Mouse (Mus musculus) induced T-regulatory cell, adult 2 months (primary cell): ENCODE measurements around the gene Aldh5a1.
A peak's percentile ranks its signal among the peaks of the same experiment; 100 is the strongest.

Experiments used
- DNase-seq: peaks from one replicate; pipeline ENCODE4 v3.0.0-alpha.2; 2012; ENCODE audit warnings: low read depth

Aldh5a1 gene

DNA sequence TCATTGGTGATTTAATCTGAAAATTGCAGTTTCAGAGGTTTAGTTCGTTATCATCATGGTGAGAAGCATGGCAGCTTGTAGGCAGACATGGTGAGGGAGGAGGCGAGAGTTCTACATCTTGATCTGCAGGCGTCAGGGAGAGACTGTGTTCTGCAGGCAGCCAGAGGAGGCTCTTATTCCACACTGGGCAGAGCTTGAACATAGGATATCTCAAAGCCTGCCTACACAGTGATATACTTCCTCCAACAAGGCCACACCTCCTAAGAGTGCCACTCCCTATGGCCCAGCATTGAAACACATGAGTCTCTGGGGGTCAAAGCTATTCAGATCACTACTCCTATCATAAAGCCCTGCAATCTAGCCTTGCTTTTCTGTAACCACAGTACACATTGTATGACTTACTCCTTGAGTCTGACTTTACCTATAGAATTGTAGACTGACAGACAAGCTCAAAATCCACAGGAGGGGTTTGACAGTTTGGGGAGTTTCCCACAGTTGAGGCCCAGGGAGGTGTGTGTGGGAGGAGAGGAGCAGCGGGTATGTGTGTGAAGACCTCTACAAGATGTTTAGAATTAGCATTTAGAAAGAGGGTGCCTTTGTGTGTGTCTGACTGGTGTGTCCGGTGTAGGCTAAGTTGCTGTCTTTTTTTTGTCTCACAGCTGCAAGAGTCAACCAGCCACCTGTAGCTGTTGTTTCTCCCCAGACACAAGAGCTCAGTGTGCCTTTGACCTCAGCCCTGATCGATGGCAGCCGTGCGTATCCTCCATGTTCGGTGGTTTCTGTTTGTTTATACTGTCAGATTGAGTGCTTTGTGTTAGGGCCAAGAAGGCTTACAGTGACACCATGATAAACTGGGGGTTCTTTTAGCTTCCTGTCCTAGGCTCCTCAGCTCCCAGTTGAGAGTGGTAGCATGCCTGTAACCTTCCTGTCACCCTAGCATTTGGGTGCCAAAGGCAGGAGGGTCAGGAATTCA is 70.7 kb downstream of the Aldh5a1 start:
- peak; percentile 75 for DNase-seq

DNA sequence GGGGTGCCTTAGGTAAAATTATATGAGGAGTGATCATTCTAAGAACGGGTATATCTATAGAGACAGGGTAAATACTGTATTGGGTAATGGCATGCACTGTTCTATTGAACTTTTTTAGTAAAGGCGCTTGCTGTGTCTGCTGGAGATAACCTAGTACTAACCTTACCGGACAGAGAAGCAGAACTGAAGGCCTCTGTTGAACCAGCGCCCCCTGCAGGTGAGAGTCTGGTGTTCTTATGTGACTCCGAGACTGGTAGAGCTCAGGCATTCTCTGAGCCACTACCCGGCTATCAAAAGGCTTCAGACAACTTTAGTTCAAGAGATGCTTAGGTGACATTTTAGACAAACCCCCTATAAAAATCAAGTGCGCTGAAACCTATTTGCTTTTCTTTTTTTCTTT is 74.9 kb downstream of the Aldh5a1 start:
- peak; percentile 83 for DNase-seq

- no peak for DNase-seq
These were observed 75.4 kb downstream of the Aldh5a1 start for GRCm38 (mm10) chr13:24862021-24862420.

- DNase-seq = no peak
These were observed 76.4 kb downstream of the Aldh5a1 start for GRCm38 (mm10) chr13:24861084-24861483.

GRCm38 (mm10) chr13:24859115-24859514 is 78.3 kb downstream of the Aldh5a1 start:
- no peak for DNase-seq
